Mouse (Mus musculus) cerebellum, adult 18-20 months (tissue): ENCODE results near the gene Rapgef3.
A peak's percentile ranks its signal among the peaks of the same experiment; 100 is the strongest.

Experiments used
- DNase-seq, 2 experiments: peaks; one replicate each; pipeline ENCODE4 v3.0.0; 2021

Rapgef3 gene

DNA sequence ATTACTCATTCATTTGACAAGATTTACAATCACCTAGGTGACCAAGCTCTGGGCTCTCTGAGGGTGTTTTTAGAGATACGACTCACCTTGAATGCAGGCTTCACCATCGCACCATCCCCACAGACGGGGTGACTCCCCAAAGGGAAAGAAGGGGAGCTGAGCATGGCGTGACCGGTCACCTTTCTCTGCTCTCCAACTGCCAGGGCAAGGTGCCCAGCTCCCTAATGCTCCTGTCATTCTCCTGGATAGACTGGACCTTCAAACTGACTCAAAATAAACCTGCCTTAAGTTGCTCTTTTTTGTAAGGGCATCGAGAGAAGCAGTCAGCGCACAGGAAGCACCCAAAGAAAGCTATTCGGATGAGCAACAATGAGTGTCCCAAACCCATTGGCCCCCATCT lies 2.5 kb upstream of the Rapgef3 start:
- no peak for DNase-seq

DNA sequence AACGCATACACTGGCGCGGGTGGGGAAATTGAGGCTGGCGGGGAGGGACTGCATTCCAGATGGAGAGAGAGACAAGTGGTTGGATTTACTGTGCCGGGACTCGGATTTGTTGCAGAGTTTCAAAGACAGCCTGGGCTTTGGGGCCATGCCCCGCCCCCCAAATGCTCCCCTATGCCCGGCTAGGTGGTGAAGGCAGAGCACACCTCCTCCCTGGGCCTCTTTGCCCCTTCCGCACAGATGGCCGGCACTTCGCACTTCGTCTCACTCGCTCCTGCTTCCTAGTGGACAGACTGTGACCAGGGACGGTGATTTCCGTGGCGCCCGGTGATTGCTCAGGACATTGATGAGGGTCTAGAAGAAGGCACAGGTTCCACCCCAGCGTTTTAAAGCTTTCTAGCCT lies 420 bp upstream of the Rapgef3 start:
- peak in 1 of 2 experiments; percentile 25 for DNase-seq

- peak in 1 of 2 experiments; percentile 6 for DNase-seq
Observed at GRCm38 (mm10) chr15:97766594-97767279, 1.0 kb downstream of the Rapgef3 start.

GRCm38 (mm10) chr15:97766194-97766593 lies 1.6 kb downstream of the Rapgef3 start:
- DNase-seq = no peak

DNA sequence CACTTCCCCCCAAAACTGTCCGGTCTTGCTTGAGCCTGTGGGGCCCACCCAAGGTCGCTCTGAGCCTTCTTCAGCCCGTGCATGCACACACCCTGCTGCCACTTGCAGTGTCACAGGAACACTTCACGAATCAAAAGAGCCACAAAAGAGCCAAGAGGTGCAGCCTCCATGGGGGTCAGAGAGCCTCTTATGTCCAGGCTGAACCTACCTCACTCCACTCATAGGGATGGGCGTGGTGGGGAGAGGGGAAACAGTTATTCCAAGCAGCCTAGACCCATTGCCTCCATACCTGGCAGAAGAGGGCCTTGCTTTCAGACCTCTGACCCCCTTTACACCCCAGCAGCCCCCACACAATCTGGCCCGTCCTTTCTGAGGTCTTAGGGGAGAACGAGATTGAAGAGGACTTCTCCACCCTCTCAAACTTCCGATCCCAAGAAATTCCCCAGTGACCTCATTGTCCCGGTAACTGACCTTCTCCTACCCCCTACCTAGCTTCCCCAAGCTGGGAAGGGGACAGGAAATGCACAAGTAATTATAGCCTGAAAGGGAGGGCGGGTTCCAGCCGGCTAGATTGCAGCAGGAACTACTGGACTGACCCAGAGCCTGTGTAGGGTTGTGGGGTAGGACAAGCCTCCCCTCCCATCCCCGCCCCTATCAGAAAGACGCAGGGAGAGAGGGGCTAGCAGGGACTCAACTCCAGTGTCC lies 2.5 kb downstream of the Rapgef3 start:
- no peak for DNase-seq

DNA sequence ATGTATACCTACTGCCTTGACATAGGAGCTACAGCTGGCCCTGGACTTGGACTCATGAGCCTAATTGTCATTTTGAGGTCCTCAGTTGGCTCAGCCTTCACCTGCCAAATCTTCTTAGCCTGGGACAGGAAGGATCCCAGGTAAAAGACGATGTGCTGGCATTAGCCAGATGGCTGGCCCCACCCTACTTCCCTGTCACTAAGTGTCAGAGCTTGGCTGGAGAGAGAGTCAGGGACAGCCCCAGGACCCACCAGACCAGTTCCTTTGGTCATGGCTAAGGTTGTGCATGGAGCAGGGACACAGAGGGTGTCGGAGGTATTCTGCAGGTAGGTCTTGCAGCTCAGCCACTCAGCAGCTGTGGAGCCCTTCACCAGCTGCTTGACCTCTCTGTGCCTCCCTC lies 3.2 kb downstream of the Rapgef3 start:
- no peak for DNase-seq

GRCm38 (mm10) chr15:97763256-97764049 lies 4.3 kb downstream of the Rapgef3 start:
- no peak for DNase-seq

DNA sequence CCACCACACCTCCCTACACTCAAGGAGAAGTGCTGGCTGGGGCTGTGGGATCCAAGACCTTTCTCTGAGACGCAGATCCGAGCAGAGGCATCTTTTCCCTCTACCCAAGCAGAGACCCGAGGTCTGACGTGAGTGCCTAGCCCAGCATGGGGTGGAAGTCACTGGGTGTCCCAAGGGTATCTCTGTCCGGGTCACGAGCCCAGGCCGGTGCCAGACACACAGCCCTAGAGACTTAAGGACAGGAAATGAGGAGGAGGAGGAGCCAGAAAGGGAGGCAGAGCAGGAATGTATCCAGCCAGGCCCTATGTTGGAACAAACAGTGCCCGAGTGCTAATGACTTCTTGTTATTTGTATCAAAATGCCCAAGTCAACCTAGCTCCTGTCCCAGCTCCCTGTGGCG lies 5.0 kb downstream of the Rapgef3 start:
- no peak for DNase-seq

DNA sequence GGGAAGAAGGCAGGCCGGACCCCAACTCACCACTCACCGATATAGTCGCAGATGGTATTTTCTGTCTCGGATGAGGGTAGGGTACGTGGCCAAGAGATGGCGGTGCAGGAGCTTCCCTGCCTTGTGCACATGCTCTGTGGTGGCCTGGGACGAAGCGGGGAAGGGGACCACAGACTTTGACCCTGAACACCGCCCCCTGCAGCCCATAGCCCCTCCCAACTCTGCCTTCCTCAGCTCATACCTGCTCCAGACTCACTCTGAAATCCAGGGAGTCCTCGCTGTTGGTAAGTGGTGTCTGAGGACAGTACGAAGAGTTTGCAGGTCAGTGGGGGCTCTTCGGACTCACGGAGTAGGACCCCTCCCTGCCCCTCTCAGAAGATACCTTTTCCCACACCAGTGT lies 6.3 kb downstream of the Rapgef3 start:
- no peak for DNase-seq

GRCm38 (mm10) chr15:97760952-97761351 lies 6.8 kb downstream of the Rapgef3 start:
- no peak for DNase-seq

DNA sequence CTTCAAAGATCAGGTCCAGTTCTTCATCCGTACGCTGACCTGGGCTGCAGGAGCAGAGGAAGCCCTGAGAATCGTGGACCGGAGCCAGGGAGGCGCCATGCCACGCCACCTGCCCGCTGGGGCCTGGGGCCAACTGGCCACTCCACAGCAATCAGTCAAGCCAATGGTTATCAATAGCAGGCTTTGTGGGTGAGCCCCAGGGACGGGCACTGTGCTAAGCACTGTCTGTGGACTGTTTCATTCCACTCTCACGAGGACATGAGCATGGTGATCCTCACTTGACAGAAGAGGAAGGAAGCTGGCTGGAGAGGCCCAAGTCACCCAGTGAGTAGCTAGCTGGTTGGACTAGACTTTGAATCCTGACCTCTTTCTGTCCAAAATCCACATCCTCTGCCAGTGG lies 7.8 kb downstream of the Rapgef3 start:
- peak; percentile 61 to 73 for DNase-seq

GRCm38 (mm10) chr15:97755361-97755760 lies 12.4 kb downstream of the Rapgef3 start:
- DNase-seq = no peak

DNA sequence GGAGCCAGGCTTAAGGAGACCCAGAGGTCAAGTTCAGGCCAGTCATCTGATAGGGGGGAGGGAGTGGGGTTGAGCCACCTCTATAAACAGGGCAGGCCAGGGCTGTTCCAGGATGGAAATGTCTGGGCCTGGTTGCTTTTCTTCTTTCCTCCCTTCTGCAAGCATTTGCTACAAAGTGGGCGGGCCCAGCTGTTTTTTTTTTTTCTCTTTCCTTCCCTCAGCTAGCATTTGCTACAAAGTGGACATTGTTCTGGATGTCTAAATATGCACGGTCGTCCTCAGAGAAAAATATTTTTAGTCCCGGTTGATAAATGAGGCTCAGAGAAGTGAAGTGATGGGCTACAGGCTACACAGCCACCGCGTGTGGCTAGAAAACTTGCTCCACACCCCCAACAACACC lies 13.3 kb downstream of the Rapgef3 start:
- DNase-seq = no peak

DNA sequence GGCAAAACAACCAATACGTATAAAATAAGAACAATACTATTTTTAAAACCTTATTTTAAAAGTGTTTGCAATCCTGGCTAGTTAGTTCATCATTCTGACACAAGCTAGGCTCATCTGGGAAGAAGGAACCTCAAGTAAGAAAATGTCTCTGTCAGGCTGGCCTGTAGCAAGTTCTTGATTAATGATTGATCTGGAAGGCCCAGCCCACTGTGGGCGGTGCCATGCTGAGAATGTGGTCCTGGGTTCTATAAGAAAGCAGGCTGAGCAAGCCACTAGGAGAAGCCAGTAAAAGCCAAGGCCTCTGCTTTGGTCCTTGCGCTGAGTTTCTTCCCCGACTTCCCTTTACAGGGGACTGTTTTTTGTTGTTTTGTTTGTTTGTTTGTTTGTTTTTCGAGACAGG lies 15.3 kb downstream of the Rapgef3 start:
- no peak for DNase-seq

GRCm38 (mm10) chr15:97751676-97752075 lies 16.1 kb downstream of the Rapgef3 start:
- peak in 1 of 2 experiments; percentile 20 for DNase-seq

DNA sequence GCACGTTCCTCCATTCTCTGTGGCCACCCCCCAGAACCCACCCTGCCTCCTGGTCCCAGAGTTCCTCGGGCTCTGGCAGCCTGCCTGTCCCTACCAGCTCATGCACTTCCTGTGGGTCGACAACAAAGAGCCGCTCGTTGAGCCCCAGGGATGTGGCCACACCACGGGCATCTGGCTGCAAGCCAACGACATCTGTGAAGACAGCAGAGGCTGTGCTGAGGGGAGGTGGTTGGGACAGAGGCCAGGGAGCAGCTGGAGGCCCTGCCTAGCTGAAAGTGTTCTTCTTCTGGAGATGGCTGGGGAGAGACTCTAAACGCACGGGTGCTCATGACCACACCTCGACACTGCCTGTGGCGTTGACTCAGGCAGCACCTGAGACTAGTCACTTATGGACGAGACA lies 17.1 kb downstream of the Rapgef3 start:
- peak; percentile 35 to 46 for DNase-seq

- no peak for DNase-seq
Observed at GRCm38 (mm10) chr15:97749841-97750240, 17.9 kb downstream of the Rapgef3 start.

- DNase-seq = no peak
Observed at GRCm38 (mm10) chr15:97749397-97749796, 18.4 kb downstream of the Rapgef3 start.

GRCm38 (mm10) chr15:97748964-97749363 lies 18.8 kb downstream of the Rapgef3 start:
- DNase-seq = no peak

DNA sequence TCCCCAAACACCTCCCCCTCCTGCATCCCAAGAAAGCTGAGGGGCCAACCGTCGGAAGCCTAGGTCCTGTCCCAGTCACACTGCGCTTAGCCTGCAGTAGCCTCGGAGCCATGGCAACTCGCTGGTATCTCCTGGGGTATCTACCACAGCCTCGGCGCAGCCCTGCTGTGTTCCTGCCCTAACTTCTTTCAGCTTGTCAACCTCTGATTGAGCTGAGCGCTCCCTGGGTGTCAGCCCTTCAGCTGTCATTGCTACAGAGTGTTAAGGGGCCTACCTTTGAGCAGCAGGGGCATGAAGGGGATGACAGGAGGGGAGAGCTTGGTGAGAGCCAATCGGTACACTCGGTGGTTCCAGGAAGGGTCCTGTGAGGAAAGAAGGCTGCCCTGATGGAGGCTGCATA lies 19.5 kb downstream of the Rapgef3 start:
- DNase-seq = no peak

GRCm38 (mm10) chr15:97747486-97747885 lies 20.3 kb downstream of the Rapgef3 start:
- DNase-seq = no peak

DNA sequence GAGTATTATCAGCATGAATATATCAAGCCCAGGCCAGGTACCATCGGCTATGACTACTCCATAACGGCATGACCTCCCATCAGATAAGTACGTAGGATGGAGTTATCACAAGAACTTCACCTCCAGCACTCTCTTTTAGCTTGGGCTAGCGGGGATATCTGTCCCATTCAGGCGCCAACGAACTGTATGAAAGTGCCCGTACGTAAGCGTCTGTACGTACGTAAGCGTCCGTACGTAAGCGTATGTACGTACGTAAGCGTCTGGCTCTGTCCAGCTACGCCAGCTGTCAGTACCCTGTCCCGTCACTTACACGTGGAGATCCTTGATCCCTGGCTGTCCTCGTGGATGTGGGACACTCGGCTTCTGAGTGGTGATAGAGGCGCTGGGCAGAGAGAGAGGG lies 21.0 kb downstream of the Rapgef3 start:
- DNase-seq = no peak

DNA sequence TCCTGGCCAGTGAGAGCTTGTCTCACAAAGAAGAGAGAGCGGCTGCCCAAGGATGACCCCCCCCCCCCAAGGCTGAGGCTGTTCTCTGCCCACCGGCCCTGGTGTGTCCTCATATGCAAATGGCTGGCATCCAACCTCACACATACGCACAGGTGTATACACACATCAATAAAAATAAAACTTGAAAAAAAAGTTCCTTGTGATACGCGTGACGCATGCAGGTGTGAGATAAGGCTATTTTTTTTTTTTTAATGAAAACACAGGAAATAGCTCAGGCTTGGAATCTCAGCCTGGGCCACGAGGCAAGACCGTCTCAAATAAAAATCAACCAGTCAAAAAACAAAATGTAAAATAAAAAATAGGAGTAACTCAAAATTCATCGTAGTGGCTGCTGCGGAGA lies 21.5 kb downstream of the Rapgef3 start:
- DNase-seq = no peak

- no peak for DNase-seq
Observed at GRCm38 (mm10) chr15:97745331-97745730, 22.4 kb downstream of the Rapgef3 start.
